Mouse (Mus musculus) liver, embryonic 14.5 days (tissue): ENCODE results near the gene Agrn.

Experiments
- CTCF ChIP-seq: IDR thresholded peaks from 2 replicates; pipeline ENCODE4 v1.5.1; 2016; ENCODE audit warnings: antibody characterized with exemption, low read depth, control low read depth
- EP300 ChIP-seq: IDR thresholded peaks from 2 replicates; pipeline ENCODE4 v1.6.1; 2016; ENCODE audit warnings: antibody characterized with exemption, low read depth

GRCm38 (mm10) chr4:156235808-156236533 lies 38.7 kb upstream of the Agrn start, which contains the start of gene Noc2l:
- TF ChIP-seq CTCF (no peak), EP300 (no peak)
